Mouse (Mus musculus): Measurements from ENCODE around the gene Trpv4. TPM values are rescaled to one million over a fixed set of nuclear protein-coding genes. Genes with fewer than 3 reads are reported as not detected.

Trpv4 gene
- polyA plus RNA-seq, 1 experiment from 2014 or later: 0.92 TPM

DNA sequence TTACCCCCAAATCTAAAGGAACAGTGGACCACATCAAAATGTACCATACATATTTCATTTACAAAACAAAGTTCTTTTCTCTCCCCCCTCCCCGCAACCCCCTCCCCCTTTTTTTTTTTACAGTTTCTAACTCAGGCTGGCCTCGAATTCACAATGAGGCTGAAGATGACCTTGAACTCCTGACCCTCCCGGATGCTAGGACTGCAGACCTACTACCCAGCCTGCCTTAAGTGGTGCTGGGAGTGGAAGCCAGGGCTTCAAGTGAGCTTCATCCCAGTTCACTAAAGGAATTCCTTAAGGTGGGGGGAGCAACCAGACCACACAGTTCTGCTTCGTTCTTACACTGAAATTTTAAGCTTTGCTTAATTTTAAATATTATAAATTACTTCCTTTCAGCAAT is 5.9 kb upstream of the Trpv4 start:
- Histone ChIP-seq H3K27ac (no peak overlapping the region), H3K4me2 (replicated peaks) (no peak overlapping the region), H3K36me3 (no peaks in the 10 kb centered on the region), H3K4me3 (replicated peaks) (no peak overlapping the region), H3K9me3 (no peaks in the 10 kb centered on the region), H3K4me1 (replicated peaks) (peaks cover 7% of the 10 kb centered on the region; the same call in 1 of the 2 replicates), H3K27me3 (replicated peaks) (peaks cover 2% of the 10 kb centered on the region; the same call in 1 of the 2 replicates), H3K9ac (no peak overlapping the region)
- ATAC-seq: no peak
- WGBS: 54% methylated on average over 4 of the region's 4 CpGs

DNA sequence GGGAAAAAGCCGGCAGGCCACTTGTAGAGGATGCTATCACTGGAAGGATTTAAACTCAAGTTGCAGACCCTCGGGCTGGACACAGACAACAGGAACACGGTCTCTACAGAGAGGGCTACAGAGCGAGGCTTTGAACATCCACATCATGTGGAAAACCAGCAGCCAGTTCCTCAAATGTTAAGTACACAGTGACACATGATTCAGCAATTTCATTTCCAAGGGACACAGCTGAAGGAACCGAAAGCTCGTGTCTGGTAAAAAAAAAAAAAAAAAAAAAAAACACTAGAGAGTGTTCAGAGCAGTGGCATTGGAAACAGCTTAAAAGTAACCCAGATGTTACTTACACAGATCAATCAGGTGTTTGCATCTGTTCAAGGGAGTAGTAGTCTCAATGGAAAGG is 2.8 kb upstream of the Trpv4 start:
- no peak overlapping the region for H3K27ac ChIP-seq
- peaks cover 19% of the 10 kb centered on the region for H3K4me1 ChIP-seq (replicated peaks)
- H3K4me3 ChIP-seq (replicated peaks): no peak overlapping the region
- H3K9ac ChIP-seq: no peak overlapping the region
- H3K36me3 ChIP-seq: no peaks in the 10 kb centered on the region
- H3K4me2 ChIP-seq (replicated peaks): no peak overlapping the region
- no peak for ATAC-seq
- 61% methylated on average over 6 of the region's 6 CpGs for WGBS
- no peaks in the 10 kb centered on the region for H3K9me3 ChIP-seq
- peaks cover 30% of the 10 kb centered on the region for H3K27me3 ChIP-seq (replicated peaks)

DNA sequence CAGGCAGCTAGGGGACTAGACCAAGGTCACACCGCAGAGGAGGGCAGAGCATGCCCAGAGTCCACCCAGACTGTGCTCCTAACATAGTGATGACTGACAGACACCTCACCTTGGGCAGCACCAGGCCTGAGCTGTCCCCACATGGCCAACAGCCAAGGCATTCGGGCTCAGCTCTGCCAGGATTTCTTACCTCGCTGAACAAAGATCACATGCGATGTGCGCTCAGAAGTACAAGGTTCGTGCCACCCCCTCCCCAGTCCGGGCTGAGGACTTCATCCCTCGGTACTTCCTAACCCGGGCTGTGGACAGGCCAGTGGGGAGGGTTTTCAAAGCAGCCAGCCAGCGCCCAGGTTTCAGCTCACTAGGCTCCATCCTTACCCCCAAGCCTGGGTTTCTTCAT is 795 bp downstream of the Trpv4 start:
- no peak overlapping the region for H3K9ac ChIP-seq
- H3K36me3 ChIP-seq: no peaks in the 10 kb centered on the region
- H3K4me1 ChIP-seq (replicated peaks): peaks cover 12% of the 10 kb centered on the region
- peaks cover 35% of the 10 kb centered on the region for H3K27me3 ChIP-seq (replicated peaks)
- no peak for ATAC-seq
- H3K4me3 ChIP-seq (replicated peaks): peak overlapping the region; percentile 51; the same call in 1 of the 2 replicates
- peak overlapping the region; percentile 98 for H3K4me2 ChIP-seq (replicated peaks)
- no peak overlapping the region for H3K27ac ChIP-seq
- WGBS: 42% methylated on average over 10 of the region's 10 CpGs
- no peaks in the 10 kb centered on the region for H3K9me3 ChIP-seq

DNA sequence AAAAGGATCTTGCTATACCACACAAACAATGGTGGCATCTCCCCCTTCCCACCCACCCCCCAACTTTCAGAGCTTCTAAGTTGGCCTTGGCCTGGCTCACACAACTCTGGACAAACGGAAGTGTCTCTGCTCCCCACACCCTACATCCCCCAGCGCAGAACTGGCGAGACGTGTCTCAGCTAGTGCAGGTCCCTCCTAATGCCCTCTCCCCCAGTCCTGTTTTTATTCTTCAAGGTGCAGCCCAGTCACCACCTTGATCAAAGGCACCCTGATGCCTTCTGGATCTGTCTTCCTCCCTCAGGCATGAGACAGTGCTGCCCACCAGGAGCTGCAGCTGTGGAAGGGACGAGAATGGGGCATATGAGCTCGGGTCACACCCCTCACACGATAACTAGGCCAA is 1.9 kb downstream of the Trpv4 start:
- H3K27ac ChIP-seq: no peak overlapping the region
- no peak overlapping the region for H3K9ac ChIP-seq
- peaks cover 12% of the 10 kb centered on the region for H3K4me1 ChIP-seq (replicated peaks)
- H3K9me3 ChIP-seq: no peaks in the 10 kb centered on the region
- no peak overlapping the region for H3K4me2 ChIP-seq (replicated peaks)
- no peaks in the 10 kb centered on the region for H3K36me3 ChIP-seq
- peaks cover 35% of the 10 kb centered on the region for H3K27me3 ChIP-seq (replicated peaks)
- no peak for ATAC-seq
- H3K4me3 ChIP-seq (replicated peaks): no peak overlapping the region
- 83% methylated on average over 7 of the region's 7 CpGs for WGBS

DNA sequence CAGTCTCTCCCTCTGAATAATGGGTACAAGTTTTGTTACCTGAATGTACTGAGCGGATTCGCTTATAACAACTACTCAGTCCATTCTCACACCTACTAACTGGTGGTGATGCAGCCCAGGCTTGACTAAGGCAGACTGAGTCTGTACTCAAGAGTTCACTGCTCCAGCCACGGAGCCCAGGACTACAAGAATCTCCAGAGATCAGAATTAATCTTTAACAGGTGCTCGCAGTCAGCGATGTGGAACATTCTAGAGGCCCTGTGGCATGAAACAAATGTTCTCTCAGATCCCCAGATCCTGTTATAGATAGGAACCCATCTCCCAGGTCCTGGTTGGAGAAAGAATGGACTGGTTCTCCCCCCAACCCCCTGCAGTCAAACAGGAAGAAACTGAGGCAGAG is 2.5 kb downstream of the Trpv4 start:
- no peaks in the 10 kb centered on the region for H3K36me3 ChIP-seq
- no peak overlapping the region for H3K4me2 ChIP-seq (replicated peaks)
- 84% methylated on average over 5 of the region's 5 CpGs for WGBS

DNA sequence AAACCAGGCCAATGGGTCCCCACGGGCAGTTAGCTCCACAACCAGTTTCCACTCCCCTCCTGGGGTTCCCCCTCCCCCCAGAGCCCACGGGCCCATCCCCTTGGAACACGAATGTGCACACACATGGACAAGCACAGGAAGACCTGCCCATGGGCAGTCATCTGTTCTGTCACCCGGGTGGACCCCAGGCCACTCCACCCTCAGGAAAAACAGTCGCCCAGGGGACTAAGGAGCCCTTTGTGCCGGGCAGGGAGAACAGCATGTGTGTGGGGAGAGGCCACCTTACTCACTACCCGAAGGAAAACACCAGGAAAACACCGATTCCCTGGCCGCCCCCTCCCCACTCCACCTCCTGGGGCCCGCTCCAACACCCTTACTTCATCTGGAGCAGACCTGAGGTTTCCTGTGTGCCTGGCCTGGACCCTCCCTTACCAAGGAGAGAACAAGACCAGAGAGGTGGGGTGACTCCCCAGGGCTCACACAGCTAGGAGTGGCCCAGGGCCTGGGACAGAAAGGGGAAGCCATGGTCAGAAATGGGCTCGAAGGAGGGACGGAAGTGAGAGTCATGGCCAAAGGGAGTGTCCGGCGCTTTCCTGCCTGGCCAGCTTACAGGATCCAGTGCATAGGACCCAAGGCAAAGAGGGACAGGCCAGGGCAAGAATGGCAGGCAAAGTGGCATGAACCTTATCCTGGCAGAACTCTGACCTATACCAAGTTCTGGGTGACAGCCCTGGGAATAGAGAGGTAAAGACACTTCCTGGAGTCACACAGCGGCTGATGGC is 4.4 kb downstream of the Trpv4 start:
- WGBS: 67% methylated on average over 12 of the region's 15 CpGs

More for the DNA sequence above, 2.5 kb downstream of the Trpv4 start:
- Histone ChIP-seq H3K4me1 (replicated peaks) (peaks cover 18% of the 10 kb centered on the region), H3K9ac (no peak overlapping the region), H3K4me3 (replicated peaks) (no peak overlapping the region), H3K9me3 (no peaks in the 10 kb centered on the region), H3K27ac (no peak overlapping the region), H3K27me3 (replicated peaks) (peaks cover 35% of the 10 kb centered on the region)
- ATAC-seq: no peak

DNA sequence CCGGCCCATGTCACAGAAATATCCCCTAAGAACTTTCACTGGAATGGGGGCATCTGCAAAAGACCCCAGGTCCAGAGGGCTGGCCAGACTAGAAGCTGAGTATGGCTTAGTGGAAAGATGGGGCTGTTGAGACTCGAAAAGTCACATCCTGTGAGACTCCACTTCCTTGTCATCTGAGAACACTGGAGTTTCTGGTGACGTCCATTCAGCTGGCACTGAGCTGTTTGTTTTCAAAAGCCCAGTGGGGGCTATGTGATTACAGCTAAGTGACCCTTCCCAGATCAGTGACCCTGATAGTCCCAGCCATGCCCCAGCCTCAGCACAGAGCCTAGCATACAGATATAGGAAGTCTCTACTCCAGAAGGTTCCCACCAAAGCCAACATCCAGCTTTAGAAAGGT is 6.8 kb downstream of the Trpv4 start:
- WGBS: 31% methylated on average over 3 of the region's 3 CpGs

More for the DNA sequence above, 4.4 kb downstream of the Trpv4 start:
- H3K9me3 ChIP-seq: no peaks in the 10 kb centered on the region
- H3K27me3 ChIP-seq (replicated peaks): peaks cover 30% of the 10 kb centered on the region
- no peak for ATAC-seq
- peaks cover 19% of the 10 kb centered on the region for H3K4me1 ChIP-seq (replicated peaks)
- H3K36me3 ChIP-seq: no peaks in the 10 kb centered on the region
- no peak overlapping the region for H3K4me2 ChIP-seq (replicated peaks)
- H3K9ac ChIP-seq: no peak overlapping the region
- H3K27ac ChIP-seq: no peak overlapping the region
- H3K4me3 ChIP-seq (replicated peaks): no peak overlapping the region

DNA sequence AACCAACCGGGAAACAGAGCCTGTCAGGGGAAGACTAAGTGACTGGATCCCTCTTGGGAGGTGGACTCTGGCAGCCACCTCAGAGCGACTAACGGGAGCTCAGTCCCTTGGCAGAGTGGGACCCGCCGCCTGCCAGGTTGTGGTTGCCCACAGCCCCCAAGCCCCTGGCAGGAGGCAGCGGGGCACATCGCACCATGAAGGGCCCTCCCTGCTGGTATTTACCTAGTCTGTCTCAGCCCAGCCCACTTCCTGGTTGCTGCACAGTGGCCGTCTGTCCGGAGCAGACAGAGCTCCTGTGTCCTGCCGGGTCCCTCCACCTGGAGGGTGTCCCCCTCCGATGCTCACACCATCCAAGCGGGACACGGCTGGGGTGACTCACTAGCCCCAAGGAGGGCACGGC is 7.2 kb downstream of the Trpv4 start:
- no peaks in the 10 kb centered on the region for H3K36me3 ChIP-seq
- ATAC-seq: no peak
- WGBS: 34% methylated on average over 14 of the region's 14 CpGs
- H3K27ac ChIP-seq: no peak overlapping the region
- peak overlapping the region; percentile 24; the same call in 1 of the 2 replicates for H3K4me2 ChIP-seq (replicated peaks)
- no peak overlapping the region; the same call in 1 of the 2 replicates for H3K9ac ChIP-seq
- no peaks in the 10 kb centered on the region for H3K9me3 ChIP-seq
- H3K4me3 ChIP-seq (replicated peaks): no peak overlapping the region
- peaks cover 5% of the 10 kb centered on the region; the same call in 1 of the 2 replicates for H3K27me3 ChIP-seq (replicated peaks)
- peaks cover 18% of the 10 kb centered on the region for H3K4me1 ChIP-seq (replicated peaks)

More for the DNA sequence above, 6.8 kb downstream of the Trpv4 start:
- ATAC-seq: no peak
- Histone ChIP-seq H3K4me3 (replicated peaks) (no peak overlapping the region), H3K36me3 (no peaks in the 10 kb centered on the region), H3K4me1 (replicated peaks) (peaks cover 18% of the 10 kb centered on the region), H3K4me2 (replicated peaks) (peak overlapping the region; percentile 24; the same call in 1 of the 2 replicates), H3K27me3 (replicated peaks) (peaks cover 8% of the 10 kb centered on the region), H3K9me3 (no peaks in the 10 kb centered on the region), H3K27ac (no peak overlapping the region), H3K9ac (no peak overlapping the region; the same call in 1 of the 2 replicates)

DNA sequence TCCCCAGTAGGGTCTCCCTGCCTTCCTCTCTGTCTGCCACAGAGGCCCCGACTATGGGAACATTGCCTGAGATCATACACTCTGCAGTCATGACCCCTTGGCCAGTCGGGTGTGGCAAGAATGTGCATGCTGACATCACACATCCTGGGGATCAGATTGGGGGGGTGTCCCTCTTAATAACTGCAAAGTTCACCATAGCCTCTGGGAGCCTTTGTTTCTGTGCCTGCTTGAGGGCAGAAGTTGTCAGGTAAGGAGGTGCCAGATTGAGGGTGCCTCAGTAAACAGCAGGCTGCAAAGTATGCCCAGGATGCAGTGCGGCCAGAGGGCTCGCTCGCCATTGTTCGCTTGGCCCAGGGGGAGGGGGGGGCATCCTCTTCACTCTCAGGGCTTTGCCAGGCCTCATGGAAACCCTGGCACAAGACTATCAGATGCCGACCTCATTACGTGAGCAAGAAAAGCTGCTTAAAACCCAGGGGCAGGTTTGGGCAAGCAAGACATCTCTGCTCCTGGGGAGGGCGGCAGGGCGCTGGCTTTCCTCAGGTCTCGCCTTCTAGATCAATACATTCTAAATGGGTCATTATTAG is 9.4 kb downstream of the Trpv4 start:
- H3K27me3 ChIP-seq (replicated peaks): no peaks in the 10 kb centered on the region
- H3K4me1 ChIP-seq (replicated peaks): peaks cover 18% of the 10 kb centered on the region
- no peak for ATAC-seq
- WGBS: 82% methylated on average over 11 of the region's 11 CpGs
- H3K27ac ChIP-seq: no peak overlapping the region
- H3K4me3 ChIP-seq (replicated peaks): no peak overlapping the region
- no peaks in the 10 kb centered on the region for H3K36me3 ChIP-seq
- H3K4me2 ChIP-seq (replicated peaks): no peak overlapping the region
- no peaks in the 10 kb centered on the region for H3K9me3 ChIP-seq
- H3K9ac ChIP-seq: no peak overlapping the region

DNA sequence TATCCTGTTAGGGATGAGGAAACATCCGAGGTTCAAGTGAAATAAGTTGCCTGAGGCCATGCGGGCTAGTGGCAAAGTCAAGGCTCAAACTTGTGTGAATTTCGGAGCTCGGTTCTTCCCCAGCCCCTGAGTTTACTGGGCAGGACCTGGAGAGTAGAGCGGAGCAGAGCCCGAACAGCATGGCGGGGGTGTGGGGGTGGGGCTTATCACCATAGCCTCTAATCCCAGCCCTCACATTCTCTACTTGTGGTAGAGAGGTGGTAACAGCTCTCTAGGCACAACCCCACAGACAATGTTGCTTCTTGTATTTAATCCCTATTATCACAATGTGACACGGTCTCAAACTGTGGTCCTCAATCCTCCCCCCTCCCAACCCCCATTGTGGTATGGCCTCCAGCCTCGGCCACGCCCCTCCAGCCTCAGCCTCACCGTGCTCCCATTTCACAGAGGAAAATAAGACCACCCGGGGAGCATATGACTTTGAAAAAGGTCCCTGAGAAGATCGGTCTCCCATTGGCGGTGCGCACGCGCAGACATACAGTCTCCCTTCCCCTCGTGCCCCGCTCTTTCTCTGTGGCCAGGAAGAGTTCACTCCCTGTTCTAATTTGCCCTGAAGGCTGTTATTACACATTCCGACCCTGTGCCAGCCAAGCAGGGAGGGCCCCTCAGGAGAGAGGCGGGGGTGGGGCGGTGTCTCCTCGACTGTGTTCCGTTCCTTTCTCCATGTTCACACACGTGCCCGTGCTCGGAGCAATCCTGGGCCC is 10.8 kb downstream of the Trpv4 start:
- no peaks in the 10 kb centered on the region for H3K9me3 ChIP-seq
- peak overlapping the region; percentile 32 for H3K9ac ChIP-seq
- peak overlapping the region; percentile 80 for H3K4me2 ChIP-seq (replicated peaks)
- no peaks in the 10 kb centered on the region for H3K36me3 ChIP-seq
- peak overlapping the region; percentile 34 for H3K4me3 ChIP-seq (replicated peaks)
- peak; percentile 77 for ATAC-seq
- no peak overlapping the region for H3K27ac ChIP-seq
- WGBS: 3% methylated on average over 27 of the region's 27 CpGs
- peaks cover 18% of the 10 kb centered on the region for H3K4me1 ChIP-seq (replicated peaks)
- H3K27me3 ChIP-seq (replicated peaks): no peaks in the 10 kb centered on the region

DNA sequence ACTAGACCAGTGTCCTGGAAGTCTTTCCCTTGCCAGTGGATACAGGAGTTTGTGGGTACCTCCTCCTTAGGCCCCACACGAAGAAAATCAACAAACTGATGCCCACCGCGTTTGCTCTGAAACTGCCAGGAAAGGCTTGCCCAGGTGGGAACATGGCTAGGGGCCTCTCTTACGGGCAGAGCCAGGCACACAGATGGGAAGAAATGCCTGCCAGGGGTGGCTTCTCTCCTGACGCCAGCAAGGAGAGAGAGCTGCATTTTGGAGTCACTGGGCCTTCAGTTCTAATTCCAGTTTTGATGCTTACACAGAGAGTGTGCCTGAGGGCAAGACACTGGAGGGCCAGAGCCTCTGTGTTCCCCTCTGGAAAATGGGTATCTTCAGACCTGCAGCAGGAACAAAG is 12.3 kb downstream of the Trpv4 start:
- Histone ChIP-seq H3K4me2 (replicated peaks) (no peak overlapping the region), H3K27ac (no peak overlapping the region), H3K9ac (no peak overlapping the region), H3K4me1 (replicated peaks) (peaks cover 14% of the 10 kb centered on the region), H3K36me3 (no peaks in the 10 kb centered on the region), H3K9me3 (no peaks in the 10 kb centered on the region), H3K27me3 (replicated peaks) (no peaks in the 10 kb centered on the region), H3K4me3 (replicated peaks) (no peak overlapping the region)
- no peak for ATAC-seq
- 89% methylated on average over 5 of the region's 5 CpGs for WGBS

DNA sequence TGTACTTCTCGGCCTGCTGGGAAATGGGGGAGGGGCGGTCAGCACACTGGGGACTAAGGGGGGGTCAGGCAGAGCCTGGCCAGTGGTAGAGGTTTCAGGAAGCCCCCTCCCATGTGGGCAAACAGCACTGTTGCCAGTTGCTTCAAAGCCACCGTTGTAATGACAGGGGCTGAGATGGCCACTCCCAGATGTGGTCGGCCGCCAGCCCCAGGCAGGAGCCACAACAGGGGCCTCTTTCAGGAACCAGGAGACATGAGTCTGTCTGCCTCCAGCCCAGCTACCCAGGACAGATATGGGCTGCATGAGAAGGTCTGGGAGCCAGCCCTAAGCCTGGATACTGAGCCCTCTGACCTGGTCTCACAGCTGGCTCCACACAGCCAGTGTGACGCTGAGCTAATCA is 13.3 kb downstream of the Trpv4 start:
- Histone ChIP-seq H3K4me2 (replicated peaks) (no peak overlapping the region), H3K9ac (no peak overlapping the region; the same call in 1 of the 2 replicates), H3K4me3 (replicated peaks) (no peak overlapping the region), H3K27ac (no peak overlapping the region), H3K9me3 (no peaks in the 10 kb centered on the region), H3K36me3 (no peaks in the 10 kb centered on the region), H3K4me1 (replicated peaks) (peaks cover 11% of the 10 kb centered on the region), H3K27me3 (replicated peaks) (no peaks in the 10 kb centered on the region; the same call in 1 of the 2 replicates)
- no peak for ATAC-seq
- 43% methylated on average over 6 of the region's 6 CpGs for WGBS
